Mouse (Mus musculus): Measurements from ENCODE around the gene Olfr806. TPM values are rescaled to one million over a fixed set of nuclear protein-coding genes. Genes with fewer than 3 reads are reported as not detected.

Gene Olfr806
- polyA plus RNA-seq, 1 experiment from 2014 or later, result not detected

Small RNA genes within 50 kb of the gene (microRNA-seq; reads per million reads assigned to microRNA genes)
- gene Gm24485, result not detected

Other genes with a start within 250 kb of the Olfr806 start
- not detected in 2 replicates for gene Olfr790, start 243.4 kb downstream of the Olfr806 start, polyA plus RNA-seq (2014; fragmentation: Nextera tagmentation; extraction: Ambion mirVana)
- not detected in 2 replicates for gene Olfr791, start 220.1 kb downstream of the Olfr806 start, polyA plus RNA-seq (2014; fragmentation: Nextera tagmentation; extraction: Ambion mirVana)
- not detected in 2 replicates for gene Olfr792, start 202.8 kb downstream of the Olfr806 start, polyA plus RNA-seq (2014; fragmentation: Nextera tagmentation; extraction: Ambion mirVana)
- not detected in 2 replicates for gene Olfr794, start 174.3 kb downstream of the Olfr806 start, polyA plus RNA-seq (2014; fragmentation: Nextera tagmentation; extraction: Ambion mirVana)
- 0.07 TPM in 1 of 2 replicates, not detected in the other for gene Olfr796, start 129.4 kb downstream of the Olfr806 start, polyA plus RNA-seq (2014; fragmentation: Nextera tagmentation; extraction: Ambion mirVana)
- not detected in 2 replicates for gene Olfr798, start 114.0 kb downstream of the Olfr806 start, polyA plus RNA-seq (2014; fragmentation: Nextera tagmentation; extraction: Ambion mirVana)
- not detected in 2 replicates for gene Olfr799, start 104.4 kb downstream of the Olfr806 start, polyA plus RNA-seq (2014; fragmentation: Nextera tagmentation; extraction: Ambion mirVana)
- gene Olfr800, start 84.2 kb downstream of the Olfr806 start, polyA plus RNA-seq (2014; fragmentation: Nextera tagmentation; extraction: Ambion mirVana), result not detected in 2 replicates
- gene Olfr801, start 68.1 kb downstream of the Olfr806 start, polyA plus RNA-seq (2014; fragmentation: Nextera tagmentation; extraction: Ambion mirVana), result not detected in 2 replicates
- gene Olfr802, start 53.8 kb downstream of the Olfr806 start, polyA plus RNA-seq (2014; fragmentation: Nextera tagmentation; extraction: Ambion mirVana), result not detected in 2 replicates
- gene Olfr803, start 47.6 kb downstream of the Olfr806 start, polyA plus RNA-seq (2014; fragmentation: Nextera tagmentation; extraction: Ambion mirVana), result not detected in 2 replicates
- not detected in 2 replicates for gene Olfr804, start 38.7 kb downstream of the Olfr806 start, polyA plus RNA-seq (2014; fragmentation: Nextera tagmentation; extraction: Ambion mirVana)
- gene Olfr805, start 12.5 kb downstream of the Olfr806 start, polyA plus RNA-seq (2014; fragmentation: Nextera tagmentation; extraction: Ambion mirVana), result not detected in 2 replicates
- gene Olfr807, start 15.9 kb upstream of the Olfr806 start, polyA plus RNA-seq (2014; fragmentation: Nextera tagmentation; extraction: Ambion mirVana), result not detected in 2 replicates
- not detected in 2 replicates for gene Olfr808, start 23.6 kb upstream of the Olfr806 start, polyA plus RNA-seq (2014; fragmentation: Nextera tagmentation; extraction: Ambion mirVana)
- gene Olfr809, start 32.7 kb upstream of the Olfr806 start, polyA plus RNA-seq (2014; fragmentation: Nextera tagmentation; extraction: Ambion mirVana), result not detected in 2 replicates
- gene Olfr810, start 53.0 kb upstream of the Olfr806 start, polyA plus RNA-seq (2014; fragmentation: Nextera tagmentation; extraction: Ambion mirVana), result not detected in 2 replicates
- gene Olfr811, start 62.5 kb upstream of the Olfr806 start, polyA plus RNA-seq (2014; fragmentation: Nextera tagmentation; extraction: Ambion mirVana), result not detected in 2 replicates
- gene Olfr812, start 104.2 kb upstream of the Olfr806 start, polyA plus RNA-seq (2014; fragmentation: Nextera tagmentation; extraction: Ambion mirVana), result not detected in 2 replicates
- not detected in 2 replicates for gene Olfr813, start 113.4 kb upstream of the Olfr806 start, polyA plus RNA-seq (2014; fragmentation: Nextera tagmentation; extraction: Ambion mirVana)
- gene Olfr814, start 137.9 kb upstream of the Olfr806 start, polyA plus RNA-seq (2014; fragmentation: Nextera tagmentation; extraction: Ambion mirVana), result not detected in 2 replicates
- gene Olfr815, start 163.9 kb upstream of the Olfr806 start, polyA plus RNA-seq (2014; fragmentation: Nextera tagmentation; extraction: Ambion mirVana), result not detected in 2 replicates
- gene Olfr816, start 173.7 kb upstream of the Olfr806 start, polyA plus RNA-seq (2014; fragmentation: Nextera tagmentation; extraction: Ambion mirVana), result not detected in 2 replicates
- gene Olfr818, start 207.2 kb upstream of the Olfr806 start, polyA plus RNA-seq (2014; fragmentation: Nextera tagmentation; extraction: Ambion mirVana), result not detected in 2 replicates
- gene Olfr819, start 225.3 kb upstream of the Olfr806 start, polyA plus RNA-seq (2014; fragmentation: Nextera tagmentation; extraction: Ambion mirVana), result not detected in 2 replicates
- gene Olfr247, start 234.2 kb upstream of the Olfr806 start, polyA plus RNA-seq (2014; fragmentation: Nextera tagmentation; extraction: Ambion mirVana), result not detected in 2 replicates
- not detected in 2 replicates for gene Gm10310, start 243.1 kb upstream of the Olfr806 start, polyA plus RNA-seq (2014; fragmentation: Nextera tagmentation; extraction: Ambion mirVana)